Mouse (Mus musculus) small intestine, adult 2 months (tissue): ENCODE data around the gene Smc3. TPM values are rescaled to one million over a fixed set of nuclear protein-coding genes. Genes with fewer than 3 reads are reported as not detected.

Experiments
- H3K27ac ChIP-seq: fragments of 200-500 bp; 2 replicates; pipeline ENCODE4 v1.5.1; 2012; ENCODE audit warnings: low read depth, low read length, control low read depth, inconsistent platforms; ENCODE audit not compliant: insufficient read depth
- H3K27me3 ChIP-seq: fragments of 200-500 bp; 2 replicates; pipeline ENCODE4 v1.6.1; 2012; ENCODE audit warnings: mild to moderate bottlenecking, moderate library complexity, low read length, inconsistent platforms; ENCODE audit not compliant: control insufficient read depth, insufficient read depth
- H3K36me3 ChIP-seq: fragments of 200-500 bp; 2 replicates; pipeline ENCODE4 v1.6.1; 2012; ENCODE audit warnings: mild to moderate bottlenecking, low read length, control low read depth, inconsistent platforms; ENCODE audit not compliant: control insufficient read depth, insufficient read depth
- H3K4me1 ChIP-seq: fragments of 200-500 bp; 2 replicates; pipeline ENCODE4 v1.6.1; 2012; ENCODE audit warnings: low read length, inconsistent platforms, mixed read lengths; ENCODE audit not compliant: control insufficient read depth, insufficient read depth, insufficient read length
- H3K4me3 ChIP-seq: fragments of 200-500 bp; 2 replicates; pipeline ENCODE4 v1.5.1; 2012; ENCODE audit warnings: low read depth, mild to moderate bottlenecking, control low read depth, inconsistent platforms, low read length, moderate library complexity
- CTCF ChIP-seq: fragments of 200-500 bp; IDR thresholded peaks from 2 replicates; pipeline ENCODE4 v1.5.1; 2012; ENCODE audit warnings: low read depth, mild to moderate bottlenecking, control low read depth, inconsistent platforms, low read length, moderate library complexity, mixed read lengths; ENCODE audit not compliant: insufficient replicate concordance, insufficient read length; ENCODE audit errors: extremely low read depth
- POLR2A ChIP-seq: fragments of 200-500 bp; IDR thresholded peaks from 2 replicates; pipeline ENCODE4 v1.6.1; 2012; ENCODE audit warnings: low read depth, mild to moderate bottlenecking, control low read depth, inconsistent platforms, low read length, moderate library complexity
- WGBS: fragments of 180-500 bp; shearing (Covaris S2); methylation state at CpG from one replicate; pipeline ENCODE4 v1.1.7; 2018; 5-methylcytosine and 5-hydroxymethylcytosine counted together
- polyA plus RNA-seq: library from polyadenylated mRNA; depleted of rRNA; stranded (reverse); fragments of >200 nt; gene quantifications from 2 replicates; pipeline ENCODE4 v1.2.3, GENCODE M21; 2012

Smc3 gene
- polyA plus RNA-seq, 1 experiment: 1.4 TPM

DNA sequence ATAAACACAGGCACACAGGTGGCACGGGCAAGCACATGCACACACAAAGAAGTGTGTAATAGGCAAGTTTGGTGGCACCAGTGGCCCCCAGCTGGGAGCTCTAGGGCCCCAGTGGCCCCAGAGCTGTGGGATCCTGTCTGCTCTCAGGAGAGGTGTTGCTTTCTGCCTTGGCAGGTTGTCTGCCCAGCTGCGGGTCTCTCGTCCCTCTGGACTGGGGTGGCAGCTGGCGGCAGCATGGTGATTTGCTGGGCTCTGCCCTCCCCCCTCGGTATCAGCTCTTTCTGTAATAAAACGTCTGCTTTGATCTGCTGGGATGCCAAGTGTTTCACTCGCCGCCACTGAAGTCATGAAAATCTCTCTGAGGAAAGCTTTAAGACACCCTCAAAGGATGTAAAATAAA is 66.5 kb downstream of the Smc3 start:
- Histone ChIP-seq H3K4me3 (no peak overlapping the region), H3K27ac (no peak overlapping the region), H3K4me1 (no peaks in the 10 kb centered on the region), H3K36me3 (no peaks in the 10 kb centered on the region), H3K27me3 (peaks cover 2% of the 10 kb centered on the region; the same call in 1 of the 2 replicates)
- WGBS: 23% methylated on average over 8 of the region's 8 CpGs
- TF ChIP-seq CTCF (no peak), POLR2A (no peak)

DNA sequence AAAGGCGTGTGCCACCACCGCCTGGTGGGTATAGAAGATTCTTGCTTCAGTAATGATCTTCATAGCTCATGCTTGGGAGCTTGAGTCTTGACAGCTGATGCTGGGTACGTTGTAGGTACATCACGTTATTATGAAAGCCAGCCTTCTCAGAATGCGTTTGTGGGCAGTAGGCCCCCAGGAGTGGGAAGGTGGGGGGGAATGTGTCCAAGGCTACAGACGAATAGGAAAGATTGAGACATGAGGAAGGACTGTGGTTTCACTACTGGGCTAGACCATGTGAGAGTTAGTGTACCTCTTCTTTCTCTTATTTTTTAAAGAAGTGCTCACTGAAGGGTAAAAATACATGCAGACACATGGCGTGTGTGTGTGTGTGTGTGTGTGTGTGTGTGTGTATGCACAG is 68.6 kb downstream of the Smc3 start:
- Histone ChIP-seq H3K27ac (no peak overlapping the region), H3K27me3 (peaks cover 6% of the 10 kb centered on the region; the same call in 1 of the 2 replicates), H3K36me3 (no peaks in the 10 kb centered on the region), H3K4me1 (no peaks in the 10 kb centered on the region), H3K4me3 (no peak overlapping the region)
- 84% methylated on average over 7 of the region's 7 CpGs for WGBS
- no peak for TF ChIP-seq POLR2A
- TF ChIP-seq CTCF: no peak

DNA sequence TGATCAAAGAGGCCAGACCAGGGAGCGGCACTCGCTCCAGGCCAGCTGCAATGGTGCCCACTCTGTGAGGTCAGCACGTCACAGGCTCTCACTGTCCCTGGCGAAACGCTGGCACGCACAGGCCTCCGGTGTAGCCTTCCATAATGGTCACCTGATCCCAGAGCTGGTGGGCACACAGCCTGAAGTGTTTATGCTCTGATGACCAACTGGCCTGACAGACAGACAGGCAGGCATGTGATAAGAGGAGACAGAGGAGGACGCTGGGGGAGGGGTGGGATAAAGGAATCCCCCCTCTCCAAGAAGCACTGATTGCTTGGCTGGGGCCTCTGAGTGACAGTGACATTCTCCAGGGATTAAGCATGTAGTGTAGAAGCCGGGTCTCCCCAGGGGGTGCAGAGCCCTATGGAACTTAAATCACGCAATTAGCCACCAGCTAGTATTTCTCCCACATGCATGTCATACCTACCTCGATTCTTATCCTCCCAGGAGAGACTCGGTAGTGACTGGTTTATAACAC is 70.5 kb downstream of the Smc3 start:
- 76% methylated on average over 12 of the region's 12 CpGs for WGBS
- Histone ChIP-seq H3K4me3 (no peak overlapping the region), H3K27me3 (peaks cover 14% of the 10 kb centered on the region; the same call in 1 of the 2 replicates), H3K4me1 (no peaks in the 10 kb centered on the region), H3K27ac (no peak overlapping the region), H3K36me3 (no peaks in the 10 kb centered on the region)
- no peak for TF ChIP-seq CTCF
- TF ChIP-seq POLR2A: no peak

DNA sequence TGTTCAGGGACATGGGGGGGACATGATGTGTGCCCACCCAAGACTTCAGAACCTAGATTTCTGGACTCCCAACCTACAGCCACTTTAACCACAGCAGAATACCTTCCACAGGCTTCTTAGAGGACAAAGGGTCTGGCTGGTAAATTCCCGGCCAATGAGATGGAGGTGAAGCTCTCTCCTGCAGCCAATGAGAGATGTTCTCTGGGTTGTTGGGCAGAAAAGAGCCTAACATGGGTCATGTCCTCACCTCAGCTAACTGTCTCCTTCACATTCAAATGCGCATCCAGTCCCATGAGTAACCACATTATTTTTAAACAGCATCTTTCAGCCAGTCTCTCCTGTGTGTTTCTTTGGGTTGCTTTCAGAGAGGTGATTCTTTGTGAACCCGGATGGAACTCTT is 71.2 kb downstream of the Smc3 start:
- no peak for TF ChIP-seq CTCF
- TF ChIP-seq POLR2A: no peak
- H3K36me3 ChIP-seq: no peaks in the 10 kb centered on the region
- 69% methylated on average over 3 of the region's 3 CpGs for WGBS

DNA sequence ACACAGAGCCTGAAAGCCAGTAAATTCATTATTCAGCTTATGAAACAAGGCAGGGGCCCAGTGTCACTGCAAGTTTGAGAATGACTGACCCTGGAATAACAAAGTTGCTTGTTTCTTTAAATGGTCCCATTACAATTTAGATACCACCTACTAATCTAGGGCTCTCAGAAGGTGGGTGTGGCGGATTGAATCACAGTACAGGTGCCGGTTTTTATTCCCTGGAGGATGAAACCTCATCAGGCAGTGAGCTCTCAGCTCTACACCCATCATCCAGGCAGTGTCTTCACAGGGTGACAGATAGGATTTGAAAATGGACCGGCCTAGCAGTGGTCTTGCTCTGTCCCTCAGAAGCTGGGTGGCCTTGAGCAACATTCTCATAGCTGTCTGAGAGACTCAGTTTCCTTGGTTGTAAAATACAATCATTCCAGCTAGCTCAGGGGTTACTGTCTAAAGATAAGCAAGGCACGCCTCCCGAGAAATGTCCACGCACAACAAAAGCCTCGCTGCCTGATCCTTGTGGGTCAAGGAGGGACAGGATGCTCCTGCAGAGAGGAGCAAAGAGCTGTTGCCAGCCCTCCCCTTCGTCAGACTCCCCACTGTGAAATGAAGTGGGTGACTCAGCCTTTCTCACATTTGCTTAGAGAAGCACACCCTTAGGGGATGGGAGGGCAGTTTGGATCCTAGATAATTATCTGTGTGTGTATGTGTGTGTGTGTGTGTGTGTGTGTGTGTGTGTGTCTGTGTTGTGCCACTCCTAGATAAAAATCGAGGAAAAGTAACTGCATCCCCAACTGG is 74.1 kb downstream of the Smc3 start:
- Histone ChIP-seq H3K4me3 (no peak overlapping the region), H3K36me3 (no peaks in the 10 kb centered on the region), H3K4me1 (peaks cover 5% of the 10 kb centered on the region; the same call in 1 of the 2 replicates), H3K27me3 (peaks cover 39% of the 10 kb centered on the region), H3K27ac (no peak overlapping the region)
- WGBS: 22% methylated on average over 9 of the region's 9 CpGs
- no peak for TF ChIP-seq CTCF
- no peak for TF ChIP-seq POLR2A

More for the DNA sequence above, 71.2 kb downstream of the Smc3 start:
- Histone ChIP-seq H3K4me3 (no peak overlapping the region), H3K27me3 (peaks cover 21% of the 10 kb centered on the region), H3K27ac (no peak overlapping the region), H3K4me1 (no peaks in the 10 kb centered on the region; the same call in 1 of the 2 replicates)

DNA sequence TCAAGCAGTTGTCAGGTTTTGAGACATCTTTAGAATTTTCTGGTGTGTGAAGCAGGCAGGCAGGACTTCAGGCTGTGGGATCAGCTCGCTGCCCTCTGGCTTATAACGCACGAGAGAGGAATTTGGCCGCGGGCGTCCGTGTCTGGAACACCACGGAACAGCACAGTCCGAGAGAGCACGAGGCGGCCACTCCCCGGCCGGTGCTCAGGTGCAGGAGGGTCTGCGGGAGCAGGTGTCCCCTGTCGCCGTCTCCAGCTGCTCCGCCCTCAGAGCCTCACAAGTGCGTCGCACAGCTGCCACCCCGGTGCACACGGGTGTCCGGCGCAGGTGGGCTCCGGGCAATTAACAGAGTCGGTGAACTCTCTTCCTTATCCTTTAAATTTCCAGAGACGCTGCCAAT is 76.0 kb downstream of the Smc3 start:
- WGBS: 2% methylated on average over 26 of the region's 26 CpGs
- peaks cover 5% of the 10 kb centered on the region; the same call in 1 of the 2 replicates for H3K4me1 ChIP-seq
- H3K36me3 ChIP-seq: no peaks in the 10 kb centered on the region
- H3K27me3 ChIP-seq: peaks cover 41% of the 10 kb centered on the region
- H3K27ac ChIP-seq: no peak overlapping the region
- TF ChIP-seq POLR2A: no peak
- TF ChIP-seq CTCF: no peak
- peak overlapping the region; percentile 59 for H3K4me3 ChIP-seq
